Mouse (Mus musculus): ENCODE measurements around the gene Slc7a1. TPM values are rescaled to one million over a fixed set of nuclear protein-coding genes. Genes with fewer than 3 reads are reported as not detected.

Gene Slc7a1
- polyA plus RNA-seq, 1 experiment from 2014 or later: 18.3 TPM

GRCm38 (mm10) chr5:148302968-148303367, 96.7 kb downstream of the Slc7a1 start:
- WGBS: 84% methylated on average over 11 of the region's 11 CpGs
- Histone ChIP-seq H3K4me3 (ENCODE audit: low read depth, low read length) (no peak overlapping the region), H3K27ac (ENCODE audit: low read depth, low read length) (no peak overlapping the region), H3K4me2 (no peak overlapping the region), H3K4me1 (ENCODE audit: control insufficient read depth, insufficient read depth, low read length) (no peaks in the 10 kb centered on the region), H3K27me3 (ENCODE audit: control insufficient read depth, insufficient read depth, low read length) (no peaks in the 10 kb centered on the region), H3K9me3 (ENCODE audit: control insufficient read depth, low read length) (no peaks in the 10 kb centered on the region), H3K36me3 (ENCODE audit: control insufficient read depth, insufficient read depth, low read length) (no peaks in the 10 kb centered on the region), H3K9ac (ENCODE audit: low read length) (no peak overlapping the region)
- DNase-seq (ENCODE audit: low spot score, missing footprints) (no peak), ATAC-seq (ENCODE audit: low FRiP score) (no peak)

GRCm38 (mm10) chr5:148293346-148293745, 106.4 kb downstream of the Slc7a1 start:
- no peak overlapping the region for H3K4me3 ChIP-seq (ENCODE audit: low read depth, low read length)
- no peaks in the 10 kb centered on the region for H3K4me1 ChIP-seq (ENCODE audit: control insufficient read depth, insufficient read depth, low read length)
- WGBS: 83% methylated on average over 7 of the region's 7 CpGs
- H3K4me2 ChIP-seq: no peak overlapping the region
- H3K9ac ChIP-seq (ENCODE audit: low read length): no peak overlapping the region
- no peaks in the 10 kb centered on the region for H3K27me3 ChIP-seq (ENCODE audit: control insufficient read depth, insufficient read depth, low read length)
- no peak overlapping the region for H3K27ac ChIP-seq (ENCODE audit: low read depth, low read length)
- no peak for ATAC-seq (ENCODE audit: low FRiP score)
- no peaks in the 10 kb centered on the region; the same call in 1 of the 2 replicates for H3K9me3 ChIP-seq (ENCODE audit: control insufficient read depth, low read length)
- no peaks in the 10 kb centered on the region for H3K36me3 ChIP-seq (ENCODE audit: control insufficient read depth, insufficient read depth, low read length)
- DNase-seq (ENCODE audit: low spot score, missing footprints): no peak

- no peak overlapping the region for H3K4me2 ChIP-seq
- no peak overlapping the region for H3K4me3 ChIP-seq (ENCODE audit: low read depth, low read length)
- ATAC-seq (ENCODE audit: low FRiP score) (no peak), DNase-seq (ENCODE audit: low spot score, missing footprints) (no peak)
- no peak overlapping the region for H3K9ac ChIP-seq (ENCODE audit: low read length)
- H3K27ac ChIP-seq (ENCODE audit: low read depth, low read length): no peak overlapping the region
- no peaks in the 10 kb centered on the region; the same call in 1 of the 2 replicates for H3K9me3 ChIP-seq (ENCODE audit: control insufficient read depth, low read length)
- no peaks in the 10 kb centered on the region for H3K27me3 ChIP-seq (ENCODE audit: control insufficient read depth, insufficient read depth, low read length)
- 80% methylated on average over 7 of the region's 7 CpGs for WGBS
- no peaks in the 10 kb centered on the region for H3K4me1 ChIP-seq (ENCODE audit: control insufficient read depth, insufficient read depth, low read length)
- no peaks in the 10 kb centered on the region for H3K36me3 ChIP-seq (ENCODE audit: control insufficient read depth, insufficient read depth, low read length)
These were observed 106.8 kb downstream of the Slc7a1 start for GRCm38 (mm10) chr5:148292862-148293261.

- Histone ChIP-seq H3K27ac (ENCODE audit: low read depth, low read length) (no peak overlapping the region), H3K9ac (ENCODE audit: low read length) (no peak overlapping the region), H3K4me1 (ENCODE audit: control insufficient read depth, insufficient read depth, low read length) (no peaks in the 10 kb centered on the region), H3K9me3 (ENCODE audit: control insufficient read depth, low read length) (no peaks in the 10 kb centered on the region; the same call in 1 of the 2 replicates), H3K4me2 (no peak overlapping the region), H3K36me3 (ENCODE audit: control insufficient read depth, insufficient read depth, low read length) (no peaks in the 10 kb centered on the region), H3K27me3 (ENCODE audit: control insufficient read depth, insufficient read depth, low read length) (no peaks in the 10 kb centered on the region), H3K4me3 (ENCODE audit: low read depth, low read length) (no peak overlapping the region)
- ATAC-seq (ENCODE audit: low FRiP score) (no peak), DNase-seq (ENCODE audit: low spot score, missing footprints) (no peak)
- WGBS: 79% methylated on average over 7 of the region's 7 CpGs
These were observed 109.8 kb downstream of the Slc7a1 start for GRCm38 (mm10) chr5:148289951-148290350.

- no peak overlapping the region for H3K9ac ChIP-seq (ENCODE audit: low read length)
- no peak overlapping the region for H3K27ac ChIP-seq (ENCODE audit: low read depth, low read length)
- H3K4me1 ChIP-seq (ENCODE audit: control insufficient read depth, insufficient read depth, low read length): no peaks in the 10 kb centered on the region
- WGBS: 86% methylated on average over 18 of the region's 18 CpGs
- H3K36me3 ChIP-seq (ENCODE audit: control insufficient read depth, insufficient read depth, low read length): no peaks in the 10 kb centered on the region
- no peaks in the 10 kb centered on the region for H3K27me3 ChIP-seq (ENCODE audit: control insufficient read depth, insufficient read depth, low read length)
- no peak overlapping the region for H3K4me2 ChIP-seq
- ATAC-seq (ENCODE audit: low FRiP score) (no peak), DNase-seq (ENCODE audit: low spot score, missing footprints) (no peak)
- H3K9me3 ChIP-seq (ENCODE audit: control insufficient read depth, low read length): no peaks in the 10 kb centered on the region; the same call in 1 of the 2 replicates
- H3K4me3 ChIP-seq (ENCODE audit: low read depth, low read length): no peak overlapping the region
These were observed 110.9 kb downstream of the Slc7a1 start for GRCm38 (mm10) chr5:148288804-148289203.

- H3K4me1 ChIP-seq (ENCODE audit: control insufficient read depth, insufficient read depth, low read length): no peaks in the 10 kb centered on the region
- WGBS: 94% methylated on average over 5 of the region's 5 CpGs
- H3K9ac ChIP-seq (ENCODE audit: low read length): no peak overlapping the region
- DNase-seq (ENCODE audit: low spot score, missing footprints) (no peak), ATAC-seq (ENCODE audit: low FRiP score) (no peak)
- H3K4me2 ChIP-seq: no peak overlapping the region
- H3K27me3 ChIP-seq (ENCODE audit: control insufficient read depth, insufficient read depth, low read length): no peaks in the 10 kb centered on the region
- H3K36me3 ChIP-seq (ENCODE audit: control insufficient read depth, insufficient read depth, low read length): no peaks in the 10 kb centered on the region
- H3K9me3 ChIP-seq (ENCODE audit: control insufficient read depth, low read length): no peaks in the 10 kb centered on the region; the same call in 1 of the 2 replicates
- no peak overlapping the region for H3K27ac ChIP-seq (ENCODE audit: low read depth, low read length)
- no peak overlapping the region for H3K4me3 ChIP-seq (ENCODE audit: low read depth, low read length)
These were observed 112.2 kb downstream of the Slc7a1 start for GRCm38 (mm10) chr5:148287529-148287928.

GRCm38 (mm10) chr5:148283584-148283983, 116.1 kb downstream of the Slc7a1 start:
- WGBS: 90% methylated on average over 3 of the region's 3 CpGs
- no peak for ATAC-seq (ENCODE audit: low FRiP score)
- no peak overlapping the region for H3K4me2 ChIP-seq

GRCm38 (mm10) chr5:148283177-148283576, 116.5 kb downstream of the Slc7a1 start:
- Histone ChIP-seq H3K36me3 (ENCODE audit: control insufficient read depth, insufficient read depth, low read length) (no peaks in the 10 kb centered on the region), H3K27me3 (ENCODE audit: control insufficient read depth, insufficient read depth, low read length) (no peaks in the 10 kb centered on the region), H3K4me2 (no peak overlapping the region), H3K9ac (ENCODE audit: low read length) (no peak overlapping the region), H3K4me3 (ENCODE audit: low read depth, low read length) (no peak overlapping the region), H3K4me1 (ENCODE audit: control insufficient read depth, insufficient read depth, low read length) (no peaks in the 10 kb centered on the region), H3K27ac (ENCODE audit: low read depth, low read length) (no peak overlapping the region), H3K9me3 (ENCODE audit: control insufficient read depth, low read length) (no peaks in the 10 kb centered on the region)
- 78% methylated on average over 2 of the region's 2 CpGs for WGBS
- ATAC-seq (ENCODE audit: low FRiP score) (no peak), DNase-seq (ENCODE audit: low spot score, missing footprints) (no peak)

More at GRCm38 (mm10) chr5:148283584-148283983, 116.1 kb downstream of the Slc7a1 start:
- Histone ChIP-seq H3K9me3 (ENCODE audit: control insufficient read depth, low read length) (no peaks in the 10 kb centered on the region), H3K9ac (ENCODE audit: low read length) (no peak overlapping the region), H3K27ac (ENCODE audit: low read depth, low read length) (no peak overlapping the region), H3K4me3 (ENCODE audit: low read depth, low read length) (no peak overlapping the region), H3K27me3 (ENCODE audit: control insufficient read depth, insufficient read depth, low read length) (no peaks in the 10 kb centered on the region), H3K36me3 (ENCODE audit: control insufficient read depth, insufficient read depth, low read length) (no peaks in the 10 kb centered on the region), H3K4me1 (ENCODE audit: control insufficient read depth, insufficient read depth, low read length) (no peaks in the 10 kb centered on the region)
- no peak for DNase-seq (ENCODE audit: low spot score, missing footprints)

GRCm38 (mm10) chr5:148282631-148283030, 117.1 kb downstream of the Slc7a1 start:
- no peak for ATAC-seq (ENCODE audit: low FRiP score)
- Histone ChIP-seq H3K27me3 (ENCODE audit: control insufficient read depth, insufficient read depth, low read length) (no peaks in the 10 kb centered on the region), H3K9ac (ENCODE audit: low read length) (no peak overlapping the region), H3K4me1 (ENCODE audit: control insufficient read depth, insufficient read depth, low read length) (no peaks in the 10 kb centered on the region), H3K4me3 (ENCODE audit: low read depth, low read length) (no peak overlapping the region), H3K9me3 (ENCODE audit: control insufficient read depth, low read length) (no peaks in the 10 kb centered on the region), H3K27ac (ENCODE audit: low read depth, low read length) (no peak overlapping the region), H3K36me3 (ENCODE audit: control insufficient read depth, insufficient read depth, low read length) (no peaks in the 10 kb centered on the region), H3K4me2 (no peak overlapping the region)
- 95% methylated on average over 5 of the region's 5 CpGs for WGBS
- no peak for DNase-seq (ENCODE audit: low spot score, missing footprints)
